Mouse (Mus musculus): Measurements from ENCODE around the gene 9030025P20Rik.

- TF ChIP-seq CTCF (conservative IDR thresholded peaks at IDR 0.05; ENCODE audit: low read length) (no peak), NANOG (IDR thresholded peaks at IDR 0.05; ENCODE audit: borderline replicate concordance, low read length) (no peak), POU5F1 (IDR thresholded peaks at IDR 0.05; ENCODE audit: borderline replicate concordance, low read length) (no peak)
Measured at GRCm38 (mm10) chr17:14958686-14959327, 19.5 kb upstream of the 9030025P20Rik start.

Data from E14TG2a.4 (cell line).